Mouse (Mus musculus) cerebellum, adult (tissue): Measurements from ENCODE around the gene Anxa3.

Experiments
- ATAC-seq: cut with Nextera tagmentation; 2 replicates; pipeline ENCODE4 v1.9.2; 2017; ENCODE audit warnings: mild to moderate bottlenecking, moderate library complexity, mixed read lengths; ENCODE audit not compliant: insufficient number of reproducible peaks, low FRiP score, low TSS enrichment

Gene Anxa3

DNA sequence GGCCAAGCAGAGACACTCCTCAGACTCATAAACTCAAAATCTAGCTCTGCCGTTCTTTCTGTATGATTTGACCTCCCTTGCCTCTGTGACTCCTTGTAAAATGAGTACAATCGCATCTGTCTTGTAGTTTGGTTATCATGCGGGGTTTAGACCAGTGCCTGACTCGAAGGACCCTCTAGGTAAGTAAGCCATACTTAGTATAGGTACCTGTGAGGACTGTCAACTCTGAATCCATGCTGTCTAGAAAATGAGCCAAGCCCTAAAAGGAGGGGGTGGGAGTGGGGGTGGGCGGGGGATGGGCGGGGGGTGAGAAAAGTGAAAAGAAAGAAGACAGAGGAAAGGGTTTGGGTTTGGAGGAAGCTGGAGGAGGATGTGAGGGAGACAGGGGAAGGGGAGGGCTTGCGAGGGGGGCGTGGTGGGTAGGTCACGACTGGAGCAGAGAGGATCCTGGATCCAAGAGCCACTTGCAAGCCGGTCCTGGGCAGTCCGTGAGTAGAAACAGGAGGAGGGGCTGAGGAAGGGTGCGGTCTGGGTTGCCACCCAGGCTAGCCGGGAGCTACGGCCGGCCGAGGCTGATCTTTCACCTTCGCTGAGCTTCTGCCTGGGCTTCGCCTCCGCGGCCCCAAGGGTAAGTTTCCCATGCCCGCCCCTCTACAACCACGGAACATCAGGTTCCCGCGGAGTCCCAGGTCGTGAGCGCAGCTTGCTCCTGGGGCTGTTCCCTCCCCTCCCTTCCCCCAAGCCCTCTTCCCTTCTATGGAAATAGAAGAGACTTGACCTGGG is at the start of gene Anxa3:
Gene Anxa3, plus strand, starts transcription at position 404 of the 783 bp plus-strand sequence.
- no peak; the same call in 1 of the 2 replicates for ATAC-seq

DNA sequence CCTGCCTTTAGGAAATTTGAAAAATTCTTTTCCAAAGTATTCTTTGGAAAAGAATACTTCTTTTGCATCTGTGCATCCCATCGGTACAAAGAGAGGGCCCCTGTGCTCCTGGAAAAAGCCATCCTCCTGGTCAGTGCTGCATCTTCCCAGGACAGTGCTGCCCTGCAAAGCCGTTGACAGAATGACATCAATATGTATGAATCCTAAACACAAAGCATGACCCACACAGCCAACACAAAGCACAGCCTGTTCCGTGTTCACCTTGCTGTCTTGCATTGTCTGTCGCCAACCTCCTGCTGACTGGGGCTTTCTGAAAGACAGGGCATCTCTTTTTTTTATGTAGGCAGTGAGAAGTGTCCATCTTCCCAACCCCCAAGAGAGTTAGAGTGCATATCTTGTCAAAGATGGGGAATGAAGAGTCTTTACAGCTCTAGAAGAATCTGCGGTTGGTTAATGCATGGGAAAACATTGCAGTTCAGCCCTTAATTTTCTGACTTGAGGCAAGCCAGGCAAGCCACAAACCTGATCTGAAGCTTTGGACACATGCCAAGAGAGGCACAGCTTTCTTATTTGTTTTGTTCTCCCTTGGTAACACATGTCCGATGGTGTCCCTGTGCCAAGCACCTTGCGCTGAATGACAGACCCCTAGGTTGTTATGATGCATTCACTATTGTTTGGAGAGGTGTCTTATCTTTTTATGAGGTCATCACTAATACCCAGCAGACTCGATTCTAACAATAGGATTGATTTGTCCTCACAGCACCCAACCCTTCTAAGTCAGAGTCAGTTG is 45.7 kb upstream of the Anxa3 start:
- ATAC-seq = no peak

- no peak for ATAC-seq
Measured at GRCm38 (mm10) chr5:96757615-96758014, 35.5 kb upstream of the Anxa3 start.

GRCm38 (mm10) chr5:96762021-96762420 is 31.1 kb upstream of the Anxa3 start:
- no peak for ATAC-seq

- 0 out of 2 replicates have a peak, but pooled peaks have one; percentile 11 for ATAC-seq
Measured at GRCm38 (mm10) chr5:96768846-96769471, 24.2 kb upstream of the Anxa3 start.

DNA sequence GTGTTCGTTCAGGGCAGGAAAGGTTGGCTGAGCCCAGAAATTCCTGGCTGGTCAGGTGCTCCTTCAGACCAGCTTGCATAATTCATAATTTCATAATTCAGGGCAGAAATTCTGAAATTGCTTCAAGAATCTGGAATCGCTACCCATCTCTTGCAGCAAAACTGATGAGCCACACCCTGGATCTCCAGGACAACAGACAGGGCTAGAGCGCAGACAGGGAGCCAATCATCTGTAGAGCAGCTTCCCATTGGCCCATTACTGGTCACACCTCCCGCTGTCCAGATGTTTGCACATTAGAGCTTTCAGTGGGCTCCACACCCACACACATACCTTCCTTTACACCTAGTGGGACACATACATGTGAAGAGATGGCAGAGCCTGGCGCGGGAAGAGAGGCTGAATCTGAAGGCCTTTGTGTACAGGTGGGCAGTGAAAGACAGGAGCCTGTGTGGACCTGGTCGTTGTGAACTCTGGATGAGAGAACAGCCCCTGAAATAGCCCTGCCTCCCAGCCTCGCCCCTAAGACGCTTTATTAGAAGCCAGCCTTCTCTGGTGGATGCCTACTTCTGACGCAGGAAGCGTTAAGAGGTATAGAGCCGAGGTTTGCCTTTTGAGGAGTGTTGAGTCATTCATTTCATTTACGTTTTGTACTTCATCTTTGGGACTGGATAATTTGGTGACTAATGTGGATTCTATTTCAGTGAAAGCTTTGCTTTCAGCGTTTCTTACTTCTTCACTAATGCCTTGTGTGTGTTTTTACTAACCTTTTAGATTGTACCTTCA is 9.4 kb upstream of the Anxa3 start:
- ATAC-seq = no peak

DNA sequence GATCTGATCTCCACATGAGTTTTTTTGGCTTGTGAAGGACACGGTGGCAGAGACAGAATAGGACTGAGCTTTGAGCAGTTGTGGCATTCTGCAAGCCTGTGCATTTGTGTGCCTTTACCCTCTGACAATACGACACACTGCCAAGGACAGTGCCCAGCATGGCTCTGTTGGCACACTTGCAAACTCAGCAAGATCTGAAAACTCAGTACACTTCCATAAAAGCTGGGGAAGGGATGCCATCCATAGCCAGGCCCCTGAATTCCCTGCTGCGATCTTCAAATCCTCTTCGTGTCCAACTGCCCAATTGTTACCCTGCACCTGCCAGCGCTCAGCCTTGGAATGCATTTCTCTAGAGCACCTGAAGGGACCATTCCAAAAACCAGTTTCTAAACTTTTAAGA is 8.0 kb upstream of the Anxa3 start:
- no peak for ATAC-seq

- no peak; the same call in 1 of the 2 replicates for ATAC-seq
Measured at GRCm38 (mm10) chr5:96792422-96792821, 717 bp upstream of the Anxa3 start.

GRCm38 (mm10) chr5:96793953-96794635 is 955 bp downstream of the Anxa3 start:
- no peak for ATAC-seq

DNA sequence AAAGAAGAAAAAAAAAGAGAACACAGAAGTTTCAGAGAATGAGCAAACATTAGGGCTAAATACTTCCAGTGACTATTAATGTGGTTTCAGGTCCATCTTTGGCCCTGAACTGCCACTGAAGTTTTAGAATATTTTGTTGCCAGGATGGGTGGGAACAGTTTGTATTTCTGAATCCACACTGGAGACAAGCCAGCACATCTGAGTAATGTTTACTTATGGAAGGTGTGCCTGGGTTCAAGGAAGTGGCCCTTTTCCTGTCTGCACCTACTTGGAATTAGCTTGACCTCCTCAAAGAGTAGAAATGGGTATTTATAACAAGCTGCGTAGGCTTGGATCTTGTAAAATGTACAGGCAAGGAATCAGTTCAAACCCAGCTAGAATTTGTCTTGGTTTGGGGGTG is 2.6 kb downstream of the Anxa3 start:
- no peak for ATAC-seq

- ATAC-seq = no peak
Measured at GRCm38 (mm10) chr5:96797465-96797864, 4.3 kb downstream of the Anxa3 start.

DNA sequence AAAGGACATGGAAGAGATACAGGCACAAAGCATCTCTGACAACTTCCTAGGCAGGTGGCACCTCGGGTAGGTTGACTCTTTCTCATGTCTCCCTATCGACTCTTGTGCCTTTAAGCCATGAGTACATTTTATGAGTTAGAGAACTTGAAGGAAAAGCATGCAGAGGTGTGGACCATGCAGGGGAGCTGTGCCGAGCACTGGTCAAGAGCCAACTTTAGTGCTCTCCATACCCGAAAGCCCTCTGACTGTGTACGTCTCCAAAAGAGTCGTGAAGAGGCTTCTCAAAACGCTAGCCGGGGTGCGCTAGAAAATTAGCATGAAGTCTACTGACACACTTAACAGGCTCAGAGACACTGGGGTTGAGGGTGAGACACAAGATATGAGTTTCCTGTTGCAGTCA is 6.0 kb downstream of the Anxa3 start:
- no peak for ATAC-seq

DNA sequence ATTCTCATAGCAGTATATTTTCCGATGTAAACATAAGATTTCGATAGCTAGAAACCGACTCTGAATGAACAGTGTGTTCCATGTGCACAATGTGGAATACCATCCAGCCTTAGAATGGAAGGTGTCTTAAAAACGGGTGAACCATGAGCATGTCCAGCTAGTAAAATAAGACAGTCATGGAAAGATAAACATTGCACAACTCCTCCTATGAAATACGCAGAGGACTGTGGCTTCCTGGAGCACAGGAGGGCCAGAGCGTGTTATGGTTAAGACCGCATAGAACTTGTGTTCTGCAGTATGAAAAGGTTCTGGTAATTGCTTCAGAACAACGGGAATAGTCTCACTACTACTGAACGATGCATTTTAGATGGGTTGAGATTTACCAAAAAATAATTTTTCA is 6.8 kb downstream of the Anxa3 start:
- no peak for ATAC-seq

- no peak for ATAC-seq
Measured at GRCm38 (mm10) chr5:96802185-96802584, 9.0 kb downstream of the Anxa3 start.

DNA sequence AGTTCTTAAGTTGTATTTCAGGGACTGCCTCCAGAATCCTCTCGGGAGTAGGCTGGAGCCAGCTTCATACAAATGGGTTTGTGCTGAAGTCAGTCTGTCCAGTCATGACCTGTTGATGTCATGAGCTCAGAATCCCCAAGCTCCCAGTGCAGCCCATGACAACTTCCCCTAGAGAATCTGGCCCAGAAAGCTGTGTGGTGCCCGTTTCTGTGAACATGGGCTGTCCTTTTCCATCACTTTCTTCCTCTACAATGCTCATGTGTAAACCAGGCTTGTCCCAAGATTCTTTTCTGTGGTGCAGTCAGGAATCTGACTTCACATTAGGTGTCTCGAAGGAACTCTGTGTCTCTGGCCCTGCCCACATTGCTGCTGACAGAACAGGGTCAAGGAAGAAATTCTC is 10.0 kb downstream of the Anxa3 start:
- no peak for ATAC-seq

- ATAC-seq = no peak
Measured at GRCm38 (mm10) chr5:96804304-96804703, 11.2 kb downstream of the Anxa3 start.

DNA sequence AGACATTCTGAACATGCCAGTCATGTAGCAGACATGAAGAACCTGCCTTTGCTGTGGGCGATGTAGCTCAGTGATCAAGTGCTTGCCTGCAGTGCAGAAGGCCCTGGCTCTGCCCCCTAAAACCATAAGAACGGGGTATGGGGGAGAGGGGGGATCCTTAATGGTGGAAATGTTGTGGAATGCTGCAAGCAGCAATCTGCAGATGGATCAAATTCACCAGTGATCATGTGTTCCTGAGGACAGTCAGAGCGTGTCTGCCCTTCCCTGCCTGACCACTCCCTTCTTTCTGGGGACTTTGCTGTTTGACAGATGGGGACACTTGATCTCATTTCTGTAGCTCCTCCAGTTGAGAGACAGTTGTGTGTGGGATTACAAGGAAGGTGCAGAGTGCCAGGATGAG is 11.7 kb downstream of the Anxa3 start:
- ATAC-seq = no peak

- no peak for ATAC-seq
Measured at GRCm38 (mm10) chr5:96810620-96811019, 17.5 kb downstream of the Anxa3 start.

GRCm38 (mm10) chr5:96824769-96825327 is 31.7 kb downstream of the Anxa3 start:
- ATAC-seq = no peak
